Mouse (Mus musculus): ENCODE data around the gene Lsp1.

Lsp1 gene

GRCm38 (mm10) chr7:142445324-142445723, 15.3 kb upstream of the Lsp1 start:
- no peak for DNase-seq (ENCODE audit: low read depth)

- DNase-seq (ENCODE audit: low read depth): no peak
Observed at GRCm38 (mm10) chr7:142446264-142446663, 14.3 kb upstream of the Lsp1 start.

GRCm38 (mm10) chr7:142449038-142449617, 11.5 kb upstream of the Lsp1 start:
- DNase-seq (ENCODE audit: low read depth): no peak

GRCm38 (mm10) chr7:142454706-142455105, 5.9 kb upstream of the Lsp1 start:
- no peak for DNase-seq (ENCODE audit: low read depth)

- no peak for DNase-seq (ENCODE audit: low read depth)
Observed at GRCm38 (mm10) chr7:142455251-142455650, 5.4 kb upstream of the Lsp1 start.

GRCm38 (mm10) chr7:142456806-142457205, 3.8 kb upstream of the Lsp1 start:
- DNase-seq (ENCODE audit: low read depth): no peak

- DNase-seq (ENCODE audit: low read depth): no peak
Observed at GRCm38 (mm10) chr7:142457227-142457811, 3.3 kb upstream of the Lsp1 start.

- no peak for DNase-seq (ENCODE audit: low read depth)
Observed at GRCm38 (mm10) chr7:142458026-142458425, 2.6 kb upstream of the Lsp1 start.

- DNase-seq (ENCODE audit: low read depth): no peak
Observed at GRCm38 (mm10) chr7:142458676-142459298, 1.8 kb upstream of the Lsp1 start.

- DNase-seq (ENCODE audit: low read depth): no peak
Observed at GRCm38 (mm10) chr7:142459299-142459691, 1.3 kb upstream of the Lsp1 start.

GRCm38 (mm10) chr7:142461446-142461845, 837 bp downstream of the Lsp1 start:
- peak; percentile 30 for DNase-seq (ENCODE audit: low read depth)

GRCm38 (mm10) chr7:142462190-142462589, 1.6 kb downstream of the Lsp1 start:
- DNase-seq (ENCODE audit: low read depth): no peak

GRCm38 (mm10) chr7:142462594-142463078, 2.0 kb downstream of the Lsp1 start:
- DNase-seq (ENCODE audit: low read depth): peak; percentile 48

GRCm38 (mm10) chr7:142470171-142470691, 9.6 kb downstream of the Lsp1 start:
- DNase-seq (ENCODE audit: low read depth): no peak

- no peak for DNase-seq (ENCODE audit: low read depth)
Observed at GRCm38 (mm10) chr7:142470808-142471413, 10.3 kb downstream of the Lsp1 start.

GRCm38 (mm10) chr7:142471414-142471861, 10.8 kb downstream of the Lsp1 start:
- no peak for DNase-seq (ENCODE audit: low read depth)

- no peak for DNase-seq (ENCODE audit: low read depth)
Observed at GRCm38 (mm10) chr7:142471884-142472570, 11.4 kb downstream of the Lsp1 start.

GRCm38 (mm10) chr7:142472936-142473335, 12.3 kb downstream of the Lsp1 start:
- DNase-seq (ENCODE audit: low read depth): no peak

GRCm38 (mm10) chr7:142473476-142473875, 12.9 kb downstream of the Lsp1 start:
- DNase-seq (ENCODE audit: low read depth): no peak

- no peak for DNase-seq (ENCODE audit: low read depth)
Observed at GRCm38 (mm10) chr7:142474799-142475198, 14.2 kb downstream of the Lsp1 start.

GRCm38 (mm10) chr7:142475641-142476040, 15.0 kb downstream of the Lsp1 start:
- DNase-seq (ENCODE audit: low read depth): no peak

- DNase-seq (ENCODE audit: low read depth): no peak
Observed at GRCm38 (mm10) chr7:142476271-142476670, 15.7 kb downstream of the Lsp1 start.
